Mouse (Mus musculus): ENCODE results near the gene Dgcr6. TPM values are rescaled to one million over a fixed set of nuclear protein-coding genes. Genes with fewer than 3 reads are reported as not detected.

The Dgcr6 gene
- total RNA-seq, 2 experiments from 2014 or later, result 43.2 to 44.0 TPM

GRCm38 (mm10) chr16:18068653-18069376 is 16.2 kb downstream of the Dgcr6 start:
- intact Hi-C loops (cut with DNase I), result no loop called here
- DNase-seq, result no peak

GRCm38 (mm10) chr16:18070798-18071197 is 18.1 kb downstream of the Dgcr6 start:
- DNase-seq, result no peak
- intact Hi-C loops (cut with DNase I), result no loop called here

GRCm38 (mm10) chr16:18072089-18072488 is 19.4 kb downstream of the Dgcr6 start:
- DNase-seq, result no peak
- intact Hi-C loops (cut with DNase I), result no loop called here

- intact Hi-C loops (cut with DNase I), result no loop called here
- DNase-seq, result no peak
These were observed 20.8 kb downstream of the Dgcr6 start for GRCm38 (mm10) chr16:18073259-18073962.

GRCm38 (mm10) chr16:18074611-18075010 is 22.0 kb downstream of the Dgcr6 start:
- DNase-seq, result no peak
- intact Hi-C loops (cut with DNase I), result no loop called here

GRCm38 (mm10) chr16:18075201-18075600 is 22.5 kb downstream of the Dgcr6 start:
- intact Hi-C loops (cut with DNase I), result no loop called here
- no peak for DNase-seq

- intact Hi-C loops (cut with DNase I), result no loop called here
- DNase-seq, result peak in 1 of 2 experiments; percentile 28
These were observed 25.8 kb downstream of the Dgcr6 start for GRCm38 (mm10) chr16:18078314-18079015.

- no peak for DNase-seq
- intact Hi-C loops (cut with DNase I), result no loop called here
These were observed 26.6 kb downstream of the Dgcr6 start for GRCm38 (mm10) chr16:18079300-18079699.

- no peak for DNase-seq
- intact Hi-C loops (cut with DNase I), result no loop called here
These were observed 27.5 kb downstream of the Dgcr6 start for GRCm38 (mm10) chr16:18080171-18080570.

GRCm38 (mm10) chr16:18081149-18081827 is 28.6 kb downstream of the Dgcr6 start:
- intact Hi-C loops (cut with DNase I), result no loop called here
- DNase-seq, result no peak

- intact Hi-C loops (cut with DNase I), result no loop called here
- no peak for DNase-seq
These were observed 29.6 kb downstream of the Dgcr6 start for GRCm38 (mm10) chr16:18082291-18082690.

GRCm38 (mm10) chr16:18083231-18083951 is 30.7 kb downstream of the Dgcr6 start:
- DNase-seq, result peak; percentile 61 to 70
- intact Hi-C loops (cut with DNase I), result no loop called here

- intact Hi-C loops (cut with DNase I), result no loop called here
- DNase-seq, result no peak
These were observed 31.6 kb downstream of the Dgcr6 start for GRCm38 (mm10) chr16:18084262-18084661.

- intact Hi-C loops (cut with DNase I), result no loop called here
These were observed 34.4 kb downstream of the Dgcr6 start for GRCm38 (mm10) chr16:18087101-18087500.

GRCm38 (mm10) chr16:18096348-18096747 is 43.7 kb downstream of the Dgcr6 start:
- no peak for DNase-seq
- intact Hi-C loops (cut with DNase I), result no loop called here

More at GRCm38 (mm10) chr16:18087101-18087500, 34.4 kb downstream of the Dgcr6 start:
- no peak for DNase-seq

GRCm38 (mm10) chr16:18102816-18103215 is 50.2 kb downstream of the Dgcr6 start:
- no peak for DNase-seq
- intact Hi-C loops (cut with DNase I), result no loop called here

- DNase-seq, result no peak
- intact Hi-C loops (cut with DNase I), result no loop called here
These were observed 50.7 kb downstream of the Dgcr6 start for GRCm38 (mm10) chr16:18103366-18103765.

- intact Hi-C loops (cut with DNase I), result no loop called here
- no peak for DNase-seq
These were observed 51.1 kb downstream of the Dgcr6 start for GRCm38 (mm10) chr16:18103808-18104207.

- peak; percentile 58 to 71 for DNase-seq
- intact Hi-C loops (cut with DNase I), result loop anchor here (1.0 kb wide), 1 partner anchor 64 kb away; no protein-coding TSS in a partner anchor
These were observed 55.7 kb downstream of the Dgcr6 start for GRCm38 (mm10) chr16:18108221-18108966.

Measured in heart, postnatal 36 days (tissue).